Comparison of ENCODE assay signal across 8 mouse cellular contexts in genomic region chr2:72477221-72477620, GRCm38 (mm10). TPM values are rescaled to one million over a fixed set of nuclear protein-coding genes. Genes with fewer than 3 reads are reported as not detected.
A peak's percentile ranks its signal among the peaks of the same experiment; 100 is the strongest.
DNase-seq lines count a peak whose midpoint lies in the region; ATAC-seq and TF ChIP-seq lines count a peak whose summit lies in the region.

No protein-coding gene starts in this region.

- no peak for ATAC-seq in embryonic facial prominence, embryonic 13.5 days (ENCODE audit: insufficient number of reproducible peaks, insufficient read depth, low FRiP score, low TSS enrichment, low read depth)
- no peak for ATAC-seq in midbrain, embryonic 15.5 days (replicated peaks)
- ATAC-seq in cerebellum, adult (ENCODE audit: insufficient number of reproducible peaks, low FRiP score, low TSS enrichment), result no peak

- H3K9me3 ChIP-seq in embryonic facial prominence, embryonic 13.5 days, result no peaks in the 10 kb centered on the region
- H3K9me3 ChIP-seq in midbrain, embryonic 15.5 days, result no peaks in the 10 kb centered on the region

- no peak overlapping the region for H3K27ac ChIP-seq in layer of hippocampus, adult 2 months
- H3K27ac ChIP-seq in embryonic facial prominence, embryonic 13.5 days, result peak overlapping the region; percentile 93; the same call in 1 of the 2 replicates
- no peak overlapping the region for H3K27ac ChIP-seq in midbrain, embryonic 15.5 days

- 0 out of 2 replicates have a peak, but pooled peaks cover 5% of the 10 kb centered on the region for H3K27me3 ChIP-seq in embryonic facial prominence, embryonic 13.5 days
- H3K27me3 ChIP-seq in midbrain, embryonic 15.5 days (replicated peaks), result peaks cover 18% of the 10 kb centered on the region; the same call in 1 of the 2 replicates

- H3K36me3 ChIP-seq in embryonic facial prominence, embryonic 13.5 days, result peaks cover 25% of the 10 kb centered on the region
- no peaks in the 10 kb centered on the region for H3K36me3 ChIP-seq in midbrain, embryonic 15.5 days (replicated peaks)

- H3K9ac ChIP-seq in embryonic facial prominence, embryonic 13.5 days, result peak overlapping the region; percentile 84
- peak overlapping the region; percentile 42; the same call in 1 of the 2 replicates for H3K9ac ChIP-seq in midbrain, embryonic 15.5 days

- no peak for DNase-seq in layer of hippocampus, adult 2 months (ENCODE audit: low spot score in 2 of 2)
- DNase-seq in layer of hippocampus, adult 9-10 months (ENCODE audit: low spot score), result no peak
- DNase-seq in kidney, adult 8-10 months, result peak; percentile 76
- DNase-seq in urinary bladder, postnatal 4 days (ENCODE audit: low spot score in 2 of 2), result no peak
- no peak for DNase-seq in layer of hippocampus, postnatal 10 days (ENCODE audit: low spot score in 2 of 2)

- TF ChIP-seq CTCF in layer of hippocampus, adult 2 months (conservative IDR thresholded peaks at IDR 0.05), result no peak

- H3K4me2 ChIP-seq in embryonic facial prominence, embryonic 13.5 days, result peak overlapping the region; percentile 76
- H3K4me2 ChIP-seq in midbrain, embryonic 15.5 days, result peak overlapping the region; percentile 98

- H3K4me3 ChIP-seq in layer of hippocampus, adult 2 months, result peak overlapping the region; percentile 90
- H3K4me3 ChIP-seq in embryonic facial prominence, embryonic 13.5 days, result peak overlapping the region; percentile 85
- H3K4me3 ChIP-seq in midbrain, embryonic 15.5 days, result peak overlapping the region; percentile 57

- H3K4me1 ChIP-seq in embryonic facial prominence, embryonic 13.5 days, result peaks cover 32% of the 10 kb centered on the region
- H3K4me1 ChIP-seq in midbrain, embryonic 15.5 days, result peaks cover 29% of the 10 kb centered on the region

- WGBS in embryonic facial prominence, embryonic 13.5 days, result 2% methylated on average over 11 of the region's 11 CpGs
- 7% methylated on average over 11 of the region's 11 CpGs for WGBS in midbrain, embryonic 15.5 days

RNA-seq across cellular contexts. Expression of gene Cdca7, which starts 1.3 kb away (rescaled TPM):
- total RNA-seq in layer of hippocampus, adult 2 months (2021), result 1 to 10 TPM; 3.1 to 9.1 TPM
- polyA plus RNA-seq in embryonic facial prominence, embryonic 13.5 days (2015; fragmentation: Nextera tagmentation; extraction: Ambion mirVana), result 159 and 162 TPM in 2 replicates
- 21.3 and 21.5 TPM in 2 replicates for polyA plus RNA-seq in midbrain, embryonic 15.5 days (2015; fragmentation: Nextera tagmentation; extraction: Ambion mirVana)
- 1 to 10 TPM; 8.0 to 9.8 TPM for total RNA-seq in layer of hippocampus, postnatal 10 days (2021)

Comparison
In these comparisons a context has a peak if more than half of its experiments do, and no peak if none do; other contexts are left out.
1. DNase-seq: peak in kidney, adult 8-10 months (2 of 2); none in layer of hippocampus, adult 2 months (0 of 2), layer of hippocampus, adult 9-10 months (single experiment), urinary bladder, postnatal 4 days (0 of 2) and layer of hippocampus, postnatal 10 days (0 of 2).
2. Peak in every context shown above with its lines, with median percentiles within 50 percentile points of each other: H3K4me3 ChIP-seq.